Mouse (Mus musculus): ENCODE measurements around the gene Txnl4b. TPM values are rescaled to one million over a fixed set of nuclear protein-coding genes. Genes with fewer than 3 reads are reported as not detected.
A peak's percentile ranks its signal among the peaks of the same experiment; 100 is the strongest.

The Txnl4b gene
- polyA plus RNA-seq, 1 experiment from 2014 or later, result 10.3 TPM

DNA sequence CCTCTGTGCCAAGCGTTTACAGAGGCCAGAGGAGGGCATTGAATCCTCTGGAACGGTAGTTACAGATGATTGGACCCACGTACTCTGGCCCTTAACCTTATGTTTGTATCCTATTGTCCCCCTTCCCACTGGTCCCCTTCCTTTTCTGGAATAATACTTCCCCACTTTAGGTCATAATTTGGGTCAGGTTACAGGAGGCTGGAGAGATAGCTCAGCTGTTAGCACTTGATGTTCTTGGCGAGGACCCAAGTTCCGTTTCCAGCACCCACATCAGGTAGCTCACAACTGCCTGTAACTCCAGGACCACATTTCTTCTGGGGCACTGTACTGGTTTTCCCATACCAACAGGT lies 43.4 kb downstream of the Txnl4b start:
- Histone ChIP-seq H3K9me3 (replicated peaks; ENCODE audit: control insufficient read depth, low read length) (no peaks in the 10 kb centered on the region), H3K4me2 (ENCODE audit: low read depth, low read length) (peak overlapping the region; percentile 74), H3K4me1 (ENCODE audit: control insufficient read depth, low read depth, low read length) (peaks cover 14% of the 10 kb centered on the region), H3K27me3 (ENCODE audit: control insufficient read depth, insufficient read depth, low read depth, low read length) (no peaks in the 10 kb centered on the region), H3K4me3 (ENCODE audit: low read depth, low read length) (peak overlapping the region; percentile 78), H3K36me3 (ENCODE audit: control insufficient read depth, insufficient read depth) (no peaks in the 10 kb centered on the region), H3K9ac (ENCODE audit: low read depth, low read length) (peak overlapping the region; percentile 77), H3K27ac (ENCODE audit: low read length) (peak overlapping the region; percentile 98)
- no peak for ATAC-seq (ENCODE audit: low read depth)
- WGBS (ENCODE audit: insufficient replicate concordance), result 13% methylated on average over 5 of the region's 5 CpGs

- 16% methylated on average over 27 of the region's 27 CpGs for WGBS (ENCODE audit: insufficient replicate concordance)
- H3K9ac ChIP-seq (ENCODE audit: low read depth, low read length), result peak within 1 kb of the TSS; percentile 53
Measured at GRCm38 (mm10) chr8:109614243-109615210, 48.8 kb downstream of the Txnl4b start, which contains the start of gene Pkd1l3. Gene Pkd1l3, plus strand, starts transcription at chr8:109614517.

DNA sequence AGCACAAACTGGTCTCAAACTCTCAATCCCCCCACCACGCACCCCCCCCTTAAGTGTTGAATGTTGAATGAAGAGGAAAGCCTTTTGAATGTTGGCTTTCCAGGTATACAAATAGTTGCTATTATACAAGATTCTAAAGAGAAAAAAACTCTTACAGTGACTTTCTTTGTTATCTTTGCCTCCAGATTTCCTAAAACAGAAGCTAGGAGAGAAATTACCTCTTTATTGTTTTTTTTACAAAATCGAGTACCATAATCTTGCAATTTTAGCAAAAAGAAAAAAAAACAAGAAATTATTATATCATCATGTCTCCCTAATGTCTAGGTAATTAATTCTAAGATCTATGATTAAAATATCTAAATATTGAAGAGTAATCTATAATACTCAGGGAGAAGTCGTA lies 49.9 kb downstream of the Txnl4b start:
- ATAC-seq (ENCODE audit: low read depth), result no peak
- no peak overlapping the region for H3K4me3 ChIP-seq (ENCODE audit: low read depth, low read length)
- H3K27me3 ChIP-seq (ENCODE audit: control insufficient read depth, insufficient read depth, low read depth, low read length), result no peaks in the 10 kb centered on the region
- no peak overlapping the region for H3K4me2 ChIP-seq (ENCODE audit: low read depth, low read length)
- 55% methylated on average over 3 of the region's 3 CpGs for WGBS (ENCODE audit: insufficient replicate concordance)
- H3K4me1 ChIP-seq (ENCODE audit: control insufficient read depth, low read depth, low read length), result peaks cover 9% of the 10 kb centered on the region
- H3K36me3 ChIP-seq (ENCODE audit: control insufficient read depth, insufficient read depth), result no peaks in the 10 kb centered on the region
- H3K9ac ChIP-seq (ENCODE audit: low read depth, low read length), result no peak overlapping the region
- no peaks in the 10 kb centered on the region for H3K9me3 ChIP-seq (replicated peaks; ENCODE audit: control insufficient read depth, low read length)
- H3K27ac ChIP-seq (ENCODE audit: low read length), result no peak overlapping the region

More at GRCm38 (mm10) chr8:109614243-109615210, 48.8 kb downstream of the Txnl4b start, which contains the start of gene Pkd1l3:
- H3K4me2 ChIP-seq (ENCODE audit: low read depth, low read length), result peak within 1 kb of the TSS; percentile 75
- H3K4me3 ChIP-seq (ENCODE audit: low read depth, low read length), result peak within 1 kb of the TSS; percentile 57
- H3K9me3 ChIP-seq (replicated peaks; ENCODE audit: control insufficient read depth, low read length), result no peaks in the 10 kb centered on the region
- no peaks in the 10 kb centered on the region for H3K36me3 ChIP-seq (ENCODE audit: control insufficient read depth, insufficient read depth)
- ATAC-seq (ENCODE audit: low read depth), result peak; percentile 76
- no peaks in the 10 kb centered on the region for H3K27me3 ChIP-seq (ENCODE audit: control insufficient read depth, insufficient read depth, low read depth, low read length)
- no peak within 1 kb of the TSS; the same call in 1 of the 2 replicates for H3K27ac ChIP-seq (ENCODE audit: low read length)
- H3K4me1 ChIP-seq (ENCODE audit: control insufficient read depth, low read depth, low read length), result peaks cover 9% of the 10 kb centered on the region

Other genes starting within 250 kb of the Txnl4b start
- gene Pmfbp1, start 71.9 kb upstream of the Txnl4b start, polyA plus RNA-seq (2015; fragmentation: Nextera tagmentation; extraction: Ambion mirVana), result not detected in 2 replicates
- 10.4 and 10.5 TPM in 2 replicates for gene Dhx38, start within 50 bp of the Txnl4b start, polyA plus RNA-seq (2015; fragmentation: Nextera tagmentation; extraction: Ambion mirVana)
- gene Hp, start 13.3 kb downstream of the Txnl4b start, polyA plus RNA-seq (2015; fragmentation: Nextera tagmentation; extraction: Ambion mirVana), result 199 and 246 TPM in 2 replicates
- gene Dhodh, start 42.8 kb downstream of the Txnl4b start, polyA plus RNA-seq (2015; fragmentation: Nextera tagmentation; extraction: Ambion mirVana), result 16.0 and 16.4 TPM in 2 replicates
- gene Pkd1l3, start 48.6 kb downstream of the Txnl4b start, polyA plus RNA-seq (2015; fragmentation: Nextera tagmentation; extraction: Ambion mirVana), result 0.37 and 0.48 TPM in 2 replicates
- 37.2 and 38.9 TPM in 2 replicates for gene Ist1, start 127.4 kb downstream of the Txnl4b start, polyA plus RNA-seq (2015; fragmentation: Nextera tagmentation; extraction: Ambion mirVana)
- 4.9 and 5.3 TPM in 2 replicates for gene Zfp821, start 139.7 kb downstream of the Txnl4b start, polyA plus RNA-seq (2015; fragmentation: Nextera tagmentation; extraction: Ambion mirVana)
- 2.8 and 3.2 TPM in 2 replicates for gene Atxn1l, start 171.8 kb downstream of the Txnl4b start, polyA plus RNA-seq (2015; fragmentation: Nextera tagmentation; extraction: Ambion mirVana)
- 16.6 and 19.4 TPM in 2 replicates for gene Ap1g1, start 212.7 kb downstream of the Txnl4b start, polyA plus RNA-seq (2015; fragmentation: Nextera tagmentation; extraction: Ambion mirVana)